Mouse (Mus musculus): Measurements from ENCODE around the gene Kit. TPM values are rescaled to one million over a fixed set of nuclear protein-coding genes. Genes with fewer than 3 reads are reported as not detected.
A peak's percentile ranks its signal among the peaks of the same experiment; 100 is the strongest.

Gene Kit
- total RNA-seq (2021) = 1 to 10 TPM; 2.4 to 4.0 TPM

GRCm38 (mm10) chr5:75574852-75575566 is at the start of gene Kit:
Gene Kit (plus strand): TSS chr5:75574916.
- intact Hi-C loops (cut with DNase I) = loop anchor here (1.0 to 2.0 kb wide), 2 partner anchors 260 to 278 kb away; no protein-coding TSS in a partner anchor
- peak; percentile 61 to 63 for DNase-seq

GRCm38 (mm10) chr5:75536156-75536555 is 38.6 kb upstream of the Kit start:
- DNase-seq = no peak
- intact Hi-C loops (cut with DNase I) = no loop called here

GRCm38 (mm10) chr5:75537717-75538116 is 37.0 kb upstream of the Kit start:
- intact Hi-C loops (cut with DNase I) = no loop called here
- DNase-seq = no peak

- DNase-seq = no peak
- intact Hi-C loops (cut with DNase I) = no loop called here
These were observed 36.3 kb upstream of the Kit start for GRCm38 (mm10) chr5:75538458-75538857.

- DNase-seq = no peak
- intact Hi-C loops (cut with DNase I) = no loop called here
These were observed 35.6 kb upstream of the Kit start for GRCm38 (mm10) chr5:75539098-75539497.

- intact Hi-C loops (cut with DNase I) = no loop called here
These were observed 31.0 kb upstream of the Kit start for GRCm38 (mm10) chr5:75543757-75544156.

GRCm38 (mm10) chr5:75544472-75545264 is 30.0 kb upstream of the Kit start:
- DNase-seq = no peak
- intact Hi-C loops (cut with DNase I) = no loop called here

More at GRCm38 (mm10) chr5:75543757-75544156, 31.0 kb upstream of the Kit start:
- no peak for DNase-seq

GRCm38 (mm10) chr5:75545265-75545643 is 29.5 kb upstream of the Kit start:
- intact Hi-C loops (cut with DNase I) = no loop called here
- DNase-seq = no peak

- intact Hi-C loops (cut with DNase I) = no loop called here
These were observed 21.7 kb upstream of the Kit start for GRCm38 (mm10) chr5:75553021-75553420.

GRCm38 (mm10) chr5:75557636-75558035 is 17.1 kb upstream of the Kit start:
- intact Hi-C loops (cut with DNase I) = loop anchor here (5.0 kb wide), 1 partner anchor 70 kb away; no protein-coding TSS in a partner anchor
- DNase-seq = no peak

More at GRCm38 (mm10) chr5:75553021-75553420, 21.7 kb upstream of the Kit start:
- no peak for DNase-seq

- intact Hi-C loops (cut with DNase I) = loop anchor here (5.0 kb wide), 1 partner anchor 72 kb away; no protein-coding TSS in a partner anchor
- DNase-seq = no peak
These were observed 15.4 kb upstream of the Kit start for GRCm38 (mm10) chr5:75559291-75559690.

GRCm38 (mm10) chr5:75561231-75561630 is 13.5 kb upstream of the Kit start:
- intact Hi-C loops (cut with DNase I) = no loop called here

GRCm38 (mm10) chr5:75574151-75574851 is 415 bp upstream of the Kit start:
- DNase-seq = no peak
- intact Hi-C loops (cut with DNase I) = loop anchor here (2.0 kb wide), 1 partner anchor 260 kb away; no protein-coding TSS in a partner anchor

More at GRCm38 (mm10) chr5:75561231-75561630, 13.5 kb upstream of the Kit start:
- no peak for DNase-seq

- intact Hi-C loops (cut with DNase I) = loop anchor here (1.0 to 2.0 kb wide), 2 partner anchors 259 to 277 kb away; no protein-coding TSS in a partner anchor
- peak; percentile 35 to 42 for DNase-seq
These were observed 1.1 kb downstream of the Kit start for GRCm38 (mm10) chr5:75575567-75576515.

- intact Hi-C loops (cut with DNase I) = no loop called here
- DNase-seq = no peak
These were observed 2.0 kb downstream of the Kit start for GRCm38 (mm10) chr5:75576741-75577140.

GRCm38 (mm10) chr5:75578141-75578540 is 3.4 kb downstream of the Kit start:
- intact Hi-C loops (cut with DNase I) = no loop called here
- DNase-seq = no peak

GRCm38 (mm10) chr5:75579244-75579643 is 4.5 kb downstream of the Kit start:
- no peak for DNase-seq
- intact Hi-C loops (cut with DNase I) = no loop called here

- intact Hi-C loops (cut with DNase I) = no loop called here
These were observed 5.0 kb downstream of the Kit start for GRCm38 (mm10) chr5:75579646-75580268.

GRCm38 (mm10) chr5:75581926-75582325 is 7.2 kb downstream of the Kit start:
- intact Hi-C loops (cut with DNase I) = no loop called here
- DNase-seq = no peak

More at GRCm38 (mm10) chr5:75579646-75580268, 5.0 kb downstream of the Kit start:
- no peak for DNase-seq

Data from heart, postnatal 36 days (tissue).